Mouse (Mus musculus) ovary, adult 18-20 months (tissue): ENCODE results near the gene Lrcol1.
A peak's percentile ranks its signal among the peaks of the same experiment; 100 is the strongest.

Experiments used
- DNase-seq: peaks from one replicate; pipeline ENCODE4 v3.0.0; 2022; ENCODE audit warnings: low spot score, mixed read lengths

The Lrcol1 gene

DNA sequence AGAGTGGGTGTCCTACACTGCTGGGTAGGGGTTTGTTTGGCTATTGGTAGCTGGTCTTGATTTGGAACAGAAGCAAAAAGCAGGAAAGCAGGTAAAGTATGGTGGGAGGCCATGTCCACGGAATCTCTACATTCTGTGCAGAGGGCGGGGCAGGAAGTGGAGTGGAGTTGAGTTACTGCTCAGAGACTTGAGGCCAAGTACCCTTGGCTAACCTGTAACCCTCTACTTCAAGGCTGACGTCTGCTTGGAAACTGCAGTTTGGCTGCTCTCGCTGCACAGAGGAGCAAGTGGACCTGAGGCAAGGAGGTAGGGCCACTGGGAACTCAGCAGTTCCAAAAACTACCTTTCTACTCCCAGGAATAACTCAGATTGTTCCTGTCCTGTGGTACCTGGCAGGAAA, at the start of gene Lrcol1:
Gene Lrcol1, plus strand, starts transcription at position 207 of the 400 bp plus-strand sequence.
- no peak for DNase-seq

DNA sequence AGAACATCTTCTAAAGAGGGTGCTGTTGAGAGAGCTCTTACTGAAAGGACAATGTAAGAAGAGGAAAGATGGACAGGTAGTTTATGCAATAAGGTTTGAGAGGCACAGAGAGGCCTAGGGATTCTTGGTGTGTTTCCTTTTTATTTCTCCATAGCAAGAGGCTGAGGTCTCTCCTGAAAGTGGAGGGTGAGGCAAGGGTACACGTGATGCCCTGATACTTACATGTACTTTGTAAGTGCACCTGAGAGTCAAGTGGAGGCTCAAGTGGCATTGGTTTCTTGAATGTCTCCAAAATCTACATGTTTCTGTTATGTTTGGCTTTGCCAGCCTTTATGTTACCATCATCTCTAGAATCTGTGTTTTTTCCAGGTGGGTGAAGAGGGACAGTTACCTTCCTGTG, 47.9 kb upstream of the Lrcol1 start:
- DNase-seq, result no peak

DNA sequence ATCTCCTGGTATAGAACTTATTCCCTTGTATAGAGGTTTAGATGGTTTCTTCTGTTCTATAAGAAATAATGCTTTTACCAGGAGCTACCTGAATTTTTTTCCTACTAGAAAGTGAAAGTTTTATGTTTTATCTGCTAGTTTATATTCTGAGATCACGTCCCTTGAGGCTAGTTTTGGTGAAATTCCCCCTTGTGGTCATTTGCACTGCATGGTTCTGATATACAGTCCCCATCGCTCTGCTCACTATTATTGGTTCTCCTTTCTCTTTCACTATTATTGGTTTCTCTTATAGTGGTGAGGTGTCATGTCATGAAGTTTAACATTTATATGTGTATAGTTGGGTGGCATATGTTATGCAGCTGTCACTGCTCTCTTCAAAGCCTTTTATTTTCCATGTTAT, 43.9 kb upstream of the Lrcol1 start:
- DNase-seq, result no peak

DNA sequence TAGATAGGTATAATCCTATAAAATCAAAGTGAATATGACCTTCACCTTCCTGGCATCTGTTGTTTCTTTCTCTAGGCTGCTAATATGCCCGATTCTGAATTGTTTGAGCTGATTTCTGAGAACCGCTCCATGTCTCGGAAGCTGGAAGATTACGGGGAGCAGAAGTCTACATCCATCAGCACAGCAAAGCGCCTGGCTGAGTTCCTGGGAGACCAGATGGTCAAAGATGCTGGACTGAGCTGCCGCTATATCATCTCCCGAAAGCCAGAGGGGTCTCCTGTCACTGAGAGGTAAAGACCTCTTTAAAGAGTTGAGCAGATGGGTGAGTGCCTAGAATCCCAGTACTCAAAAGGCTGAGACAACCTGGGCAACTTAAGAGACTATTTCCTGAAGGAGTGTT, 35.7 kb upstream of the Lrcol1 start:
- DNase-seq, result no peak

DNA sequence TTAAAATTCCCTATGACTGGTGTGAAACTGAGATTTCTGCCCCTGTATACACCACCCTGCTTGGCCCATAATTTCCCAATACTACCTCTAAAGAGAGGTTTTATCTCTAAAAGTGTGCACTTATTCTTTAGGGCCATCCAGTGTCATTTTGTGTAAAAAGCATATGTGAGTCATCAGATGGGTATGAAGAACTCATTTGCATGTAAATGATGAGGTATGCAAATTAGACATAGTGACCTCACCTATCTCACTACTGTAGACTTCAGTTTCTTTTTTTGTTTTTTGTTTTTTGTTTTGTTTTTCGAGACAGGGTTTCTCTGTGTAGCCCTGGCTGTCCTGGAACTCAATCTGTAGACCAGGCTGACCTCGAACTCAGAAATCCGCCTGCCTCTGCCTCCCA, 31.4 kb upstream of the Lrcol1 start:
- no peak for DNase-seq

DNA sequence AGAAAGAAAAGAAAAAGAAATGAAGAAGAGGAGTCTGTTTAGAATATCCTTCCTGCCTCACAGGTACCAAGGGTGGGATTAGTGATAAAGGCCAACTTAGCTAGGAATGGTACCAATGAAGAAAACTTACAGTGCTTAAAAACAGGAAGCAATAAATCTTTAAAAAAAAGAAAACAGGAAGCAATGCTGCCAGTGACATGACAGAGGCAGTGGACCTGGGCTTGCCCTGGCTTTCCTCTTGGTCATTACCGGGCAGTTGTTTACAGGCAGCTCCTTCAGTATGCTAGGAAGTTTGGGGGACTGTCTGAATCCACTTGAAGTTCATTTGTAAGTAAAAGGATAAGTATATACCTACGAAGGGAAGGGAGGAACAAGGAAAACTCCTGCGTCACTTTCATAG, 14.0 kb upstream of the Lrcol1 start:
- DNase-seq, result no peak

DNA sequence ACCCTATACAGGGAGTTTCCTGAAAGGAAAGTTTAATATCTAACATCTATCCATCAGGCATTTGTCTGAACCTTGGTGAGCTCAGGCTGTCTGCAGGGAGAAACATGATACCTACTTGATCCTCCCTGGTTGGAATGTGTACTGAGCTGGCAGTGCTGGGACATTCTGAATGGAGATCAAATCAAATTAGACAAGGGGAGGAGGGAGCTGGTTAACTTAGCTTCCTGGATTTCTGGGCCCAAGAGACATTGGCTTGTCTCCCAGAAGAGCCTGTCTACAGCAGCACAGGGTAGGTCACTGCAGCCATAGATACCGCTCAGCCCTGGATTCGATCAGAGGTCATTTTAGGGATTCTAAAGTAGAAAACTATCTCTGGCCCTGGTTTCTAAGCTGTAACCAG, 5.7 kb upstream of the Lrcol1 start:
- no peak for DNase-seq

DNA sequence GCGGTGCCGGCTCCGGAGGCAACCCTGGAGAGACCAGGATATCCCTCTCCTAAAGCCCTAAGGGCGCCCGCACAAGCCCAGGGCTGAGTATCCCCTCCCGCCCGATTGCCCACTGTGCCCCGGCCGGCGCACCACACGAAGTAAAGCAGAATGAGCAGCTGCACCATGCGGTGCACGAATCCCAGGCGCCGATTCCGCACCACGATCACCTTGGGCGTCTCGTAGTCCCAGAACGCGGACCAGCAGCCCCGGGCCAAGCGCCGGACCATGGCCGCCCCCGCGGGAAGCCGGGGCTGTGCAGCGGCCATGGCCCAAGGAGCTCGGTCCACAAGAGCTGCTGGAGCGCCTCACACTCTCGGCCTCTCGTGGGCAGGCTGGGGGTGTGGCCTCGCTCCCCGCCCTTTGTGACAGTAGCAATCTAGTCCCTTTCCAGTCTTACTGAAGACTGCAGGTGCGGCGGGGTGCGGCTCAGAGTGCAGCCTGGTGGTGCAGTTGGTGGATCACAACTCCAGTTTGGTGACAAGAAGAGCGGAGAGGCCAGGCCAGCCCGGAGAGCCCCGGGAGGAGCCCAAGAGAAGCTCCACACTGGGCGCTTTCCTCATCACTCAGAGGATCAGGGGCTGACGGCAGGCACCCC, 1.8 kb upstream of the Lrcol1 start, which contains the start of gene P2rx2:
Gene P2rx2, minus strand, starts transcription at position 565 of the 637 bp plus-strand sequence.
- DNase-seq, result peak; percentile 23

DNA sequence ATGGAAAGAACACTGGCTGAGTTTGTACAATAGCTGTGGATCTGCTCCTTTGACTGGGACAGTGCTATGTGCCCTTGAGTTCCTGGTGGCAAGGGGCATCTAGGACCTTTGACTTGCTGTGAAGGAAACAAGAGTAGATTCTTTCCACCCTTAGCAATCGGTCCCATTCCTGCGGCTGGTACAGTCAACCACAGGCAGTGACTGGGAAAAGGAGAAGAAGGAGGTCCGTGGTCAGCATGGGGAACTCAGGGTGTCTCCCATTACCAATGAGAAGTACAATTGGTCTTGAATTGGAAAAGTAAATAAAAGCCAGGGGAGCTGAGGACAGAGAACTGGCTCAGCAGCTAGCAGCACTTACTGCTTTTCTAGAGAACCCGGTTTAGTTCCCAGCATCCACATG, 1.0 kb downstream of the Lrcol1 start:
- no peak for DNase-seq

DNA sequence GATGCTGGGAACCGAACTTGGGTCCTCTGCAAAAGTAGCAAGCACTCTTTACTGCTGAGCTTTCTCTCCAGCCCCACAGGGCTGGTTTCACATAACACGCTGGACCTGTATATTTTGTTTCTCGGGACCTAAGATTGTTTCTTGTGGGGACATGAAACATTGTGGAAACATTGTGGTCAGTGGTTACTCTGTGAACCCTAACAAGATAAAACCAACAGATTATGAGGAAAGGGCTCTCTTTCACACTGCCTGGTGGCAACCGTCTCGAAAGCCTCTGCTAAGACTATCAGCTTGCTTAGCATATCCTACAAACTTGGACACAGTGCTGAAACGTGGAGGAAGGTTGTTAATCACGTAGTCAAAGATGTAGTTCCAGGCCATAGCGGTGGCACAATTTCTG, 2.5 kb downstream of the Lrcol1 start:
- no peak for DNase-seq

DNA sequence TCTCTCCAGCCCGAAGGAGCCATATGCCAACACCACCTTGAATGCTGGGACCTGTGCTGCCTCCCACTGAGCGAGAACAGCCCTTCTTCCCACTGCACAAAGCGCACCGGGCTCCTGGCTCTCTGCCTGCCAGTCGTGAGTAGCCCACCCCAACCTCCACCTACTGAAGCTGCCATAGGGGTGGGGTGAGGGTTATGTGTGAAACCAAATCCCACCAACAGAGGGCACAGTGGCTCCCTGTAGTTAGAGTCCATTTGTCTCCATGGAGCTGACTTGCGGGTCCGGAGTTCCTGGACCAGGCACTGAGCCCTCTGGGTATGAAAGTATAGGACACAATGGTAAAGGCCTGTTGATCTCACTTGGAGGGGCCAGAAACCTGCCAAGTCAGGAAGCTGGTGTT, 10.2 kb downstream of the Lrcol1 start:
- no peak for DNase-seq

DNA sequence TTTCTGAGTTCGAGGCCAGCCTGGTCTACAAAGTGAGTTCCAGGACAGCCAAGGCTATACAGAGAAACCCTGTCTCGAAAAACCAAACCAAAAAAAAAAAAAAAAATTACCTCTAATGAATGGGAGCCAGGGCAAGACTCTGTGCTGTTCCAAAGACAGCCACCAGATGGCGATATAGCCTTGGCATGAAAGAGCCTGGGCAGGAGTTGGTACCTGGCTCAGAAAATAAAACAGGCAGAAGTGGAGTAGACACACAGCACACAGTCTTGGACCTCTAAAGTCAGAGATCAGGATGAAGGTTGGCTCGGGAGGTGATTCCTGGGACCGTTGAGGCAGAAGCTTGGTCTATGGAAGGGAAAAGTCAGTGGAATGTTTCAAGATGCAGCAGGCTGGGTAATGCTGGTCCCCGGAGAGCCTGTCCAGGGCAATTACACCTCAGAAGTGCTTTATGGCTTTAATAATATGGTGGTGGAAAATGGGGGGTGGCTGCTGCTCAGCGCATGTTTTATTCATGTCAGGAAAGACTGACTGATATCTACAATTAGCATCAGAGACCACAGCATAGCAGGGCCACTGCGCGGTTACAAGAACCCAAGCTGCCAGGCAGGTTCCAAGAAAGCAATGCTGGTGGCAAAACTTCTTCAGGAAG, 13.1 kb downstream of the Lrcol1 start:
- DNase-seq, result peak; percentile 31

DNA sequence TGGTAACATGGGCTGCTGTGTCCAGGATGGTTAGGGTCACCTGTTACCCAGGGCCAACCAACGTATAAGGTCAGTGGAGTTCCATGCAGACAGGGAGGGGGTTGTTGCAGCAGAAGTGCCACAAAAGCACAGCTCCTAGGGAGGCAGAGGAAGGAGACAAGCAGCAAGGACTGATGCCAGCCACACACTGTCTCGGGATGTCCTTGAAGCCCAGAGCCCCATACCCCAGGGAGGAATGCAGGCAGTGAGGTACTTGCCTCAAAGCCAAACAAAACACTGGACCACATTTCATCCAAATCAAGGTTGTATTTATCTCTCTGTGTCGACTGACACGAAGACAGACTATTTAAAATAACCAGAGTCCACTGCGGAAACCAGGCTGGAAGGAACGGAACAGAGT, 16.9 kb downstream of the Lrcol1 start:
- peak; percentile 52 for DNase-seq

DNA sequence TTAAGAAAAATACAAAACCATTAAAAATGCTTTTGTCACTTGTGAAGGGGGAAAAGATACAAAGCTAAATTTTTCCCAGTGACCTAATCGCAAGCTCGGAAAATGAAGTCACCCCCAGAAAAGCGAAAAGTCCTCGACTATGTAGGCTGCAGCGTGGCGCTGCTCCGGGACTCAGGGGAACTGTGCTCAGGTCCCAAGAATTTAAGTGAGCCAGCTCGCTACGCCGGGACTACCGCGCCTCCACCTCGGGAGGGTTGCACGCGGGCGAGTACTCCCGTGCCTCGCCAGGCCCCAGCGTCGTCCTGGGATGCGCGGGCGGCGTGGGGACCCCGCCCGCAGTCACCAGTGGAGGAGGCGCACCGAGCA, 18.3 kb downstream of the Lrcol1 start:
- no peak for DNase-seq

DNA sequence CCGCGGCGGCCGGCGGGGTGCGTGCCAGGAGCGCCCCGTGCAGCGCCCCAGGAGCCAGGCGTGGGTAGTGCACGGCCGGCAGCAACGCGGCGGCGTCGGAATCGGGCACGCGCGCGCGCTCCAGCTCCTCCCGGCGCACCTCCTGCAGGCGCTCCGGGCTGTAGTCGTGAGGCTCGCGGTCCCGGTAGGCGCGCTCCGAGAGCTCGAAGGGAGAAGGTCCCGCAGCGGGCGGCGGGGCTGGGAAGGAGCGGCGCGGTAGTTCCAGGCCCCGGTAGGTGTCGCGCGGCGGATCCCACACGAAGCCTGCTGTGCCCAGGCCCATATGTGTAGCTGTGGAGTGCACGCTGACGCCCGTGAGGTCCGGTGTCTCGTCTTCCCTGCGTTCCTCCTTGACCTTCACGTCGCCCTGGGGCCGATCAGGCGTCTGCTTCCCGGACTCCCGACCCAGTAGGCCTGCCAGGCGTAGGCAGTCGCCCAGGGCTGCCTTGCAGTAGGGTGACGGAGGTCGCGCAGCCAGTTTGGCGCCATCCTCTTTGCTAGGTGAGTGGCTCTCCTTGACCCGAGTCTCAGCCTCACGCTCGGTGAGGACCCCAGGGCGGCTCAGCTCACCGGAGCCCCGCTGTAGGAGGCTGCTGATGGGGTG, 18.8 kb downstream of the Lrcol1 start:
- peak; percentile 37 for DNase-seq

DNA sequence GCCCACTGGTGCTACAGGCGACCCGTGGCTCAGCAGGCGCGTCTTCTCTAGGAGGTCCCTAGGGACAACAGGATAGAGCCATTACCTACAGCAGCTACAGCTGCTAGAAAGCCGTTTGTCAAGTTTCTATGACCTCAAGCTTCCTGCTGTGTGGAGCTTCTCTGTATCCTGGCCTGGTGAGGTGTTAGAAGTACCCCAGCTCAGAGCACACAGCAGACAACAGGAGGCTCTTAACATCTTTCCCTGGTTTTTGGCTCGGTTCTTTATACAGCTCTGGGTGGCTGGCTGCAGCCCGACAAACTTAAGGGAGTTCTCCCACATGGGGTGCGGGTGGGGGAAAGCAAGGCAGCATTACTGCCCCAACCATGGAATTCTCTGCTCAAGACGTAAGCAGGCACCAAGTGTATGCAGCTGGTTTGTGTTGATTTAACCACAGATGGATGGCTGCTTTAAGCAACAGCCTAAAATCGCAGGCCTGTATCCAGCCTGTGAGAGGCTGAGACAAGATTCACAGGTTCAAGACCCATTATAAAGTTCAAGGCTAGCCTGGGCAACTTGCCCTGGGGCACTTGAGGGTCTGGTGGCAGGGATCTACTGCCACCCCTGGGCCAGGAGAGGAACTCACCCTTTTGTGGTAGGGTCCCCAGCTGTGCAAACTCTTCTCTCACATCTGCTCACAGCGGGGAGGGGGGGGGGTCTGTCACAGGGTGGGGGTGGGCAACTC, 19.5 kb downstream of the Lrcol1 start:
- no peak for DNase-seq

DNA sequence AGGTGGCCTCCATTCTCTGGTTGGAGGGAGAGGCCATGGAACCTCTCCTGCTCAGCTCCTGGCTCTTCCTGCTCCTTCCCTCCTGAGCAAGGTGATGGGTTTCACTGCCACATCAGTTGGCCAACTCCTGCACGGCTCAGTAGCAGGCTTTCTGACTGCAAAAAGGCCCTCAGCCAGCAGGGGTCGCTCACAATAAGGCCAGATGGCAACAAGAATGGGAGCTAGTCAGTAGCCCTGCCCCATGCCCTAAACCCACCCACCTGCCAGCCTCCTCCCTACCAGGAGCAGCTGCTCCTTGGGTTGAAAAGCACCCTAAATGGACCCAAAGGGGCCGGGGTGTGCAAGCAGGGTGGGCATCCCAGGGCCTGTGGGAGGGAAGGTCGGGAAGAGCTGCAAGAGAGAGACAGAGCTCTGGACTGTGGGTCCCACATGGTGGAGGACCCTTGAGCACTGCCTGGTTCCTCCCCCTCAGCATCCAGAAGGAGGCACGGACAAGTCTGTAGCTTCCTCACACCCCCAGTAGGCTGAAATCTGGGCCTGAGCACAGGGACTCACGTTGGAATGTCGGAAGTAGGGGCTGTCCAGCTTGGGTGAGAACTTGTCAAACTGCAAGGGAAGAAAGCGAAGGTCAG, 32.4 kb downstream of the Lrcol1 start:
- peak; percentile 30 for DNase-seq

DNA sequence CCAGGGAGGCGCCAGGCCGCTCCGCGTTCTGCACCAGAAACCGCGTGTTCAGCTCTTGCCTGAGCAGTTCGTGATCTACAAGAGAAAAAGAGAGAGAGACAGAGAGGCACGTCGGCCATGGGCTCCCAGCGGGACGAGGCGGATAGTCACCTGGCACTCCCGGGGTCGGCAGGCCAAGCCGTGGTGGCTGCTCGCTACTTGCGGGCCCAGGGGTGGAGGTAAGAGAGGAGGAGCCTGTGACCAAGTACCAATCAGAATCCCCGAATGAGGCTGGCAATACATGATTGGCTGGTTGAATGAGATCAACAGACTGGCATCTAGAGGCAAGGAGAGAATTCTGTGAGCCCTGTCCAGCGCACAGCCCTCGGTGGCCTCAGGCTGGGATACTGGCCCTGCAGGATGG, 33.7 kb downstream of the Lrcol1 start:
- no peak for DNase-seq

DNA sequence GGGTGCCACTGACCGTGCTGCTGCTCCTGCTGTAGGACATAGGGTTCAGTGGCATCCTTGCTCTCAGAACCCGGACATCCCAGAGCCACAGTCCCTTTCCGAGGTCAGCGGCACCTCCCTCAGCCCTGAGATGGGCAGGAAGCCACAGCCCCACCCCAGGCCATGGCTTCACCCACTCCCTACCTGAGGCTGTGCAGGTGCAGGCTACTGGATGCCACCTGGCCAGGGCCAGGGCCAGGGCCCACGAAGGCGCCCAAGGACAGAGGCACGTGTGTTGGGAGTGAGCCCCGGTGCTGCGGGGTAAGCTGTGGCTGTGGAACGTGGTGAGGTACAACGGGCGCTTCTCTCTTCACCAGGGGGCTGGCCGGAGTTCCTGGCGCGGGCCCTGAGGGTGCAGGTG, 34.6 kb downstream of the Lrcol1 start:
- DNase-seq, result no peak

DNA sequence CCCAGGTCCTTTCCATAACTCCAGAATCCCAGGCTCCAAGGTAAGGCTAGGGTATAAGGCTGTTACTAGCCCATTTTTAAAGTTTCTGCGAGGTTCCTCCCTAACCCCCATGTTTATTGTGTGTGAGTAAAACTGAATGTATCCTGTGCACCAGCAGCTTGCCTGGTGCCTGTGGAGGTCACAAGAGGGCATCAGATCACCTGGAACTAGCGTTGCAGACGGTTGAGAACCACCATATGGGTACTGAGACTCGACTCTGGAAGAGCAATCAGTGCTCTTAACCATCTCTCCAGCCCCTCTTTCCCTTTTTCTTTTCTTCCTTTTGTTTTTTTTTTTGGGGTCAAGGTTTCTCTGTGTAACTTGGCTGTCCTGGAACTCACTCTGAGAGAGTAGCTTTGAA, 35.3 kb downstream of the Lrcol1 start:
- DNase-seq, result no peak

DNA sequence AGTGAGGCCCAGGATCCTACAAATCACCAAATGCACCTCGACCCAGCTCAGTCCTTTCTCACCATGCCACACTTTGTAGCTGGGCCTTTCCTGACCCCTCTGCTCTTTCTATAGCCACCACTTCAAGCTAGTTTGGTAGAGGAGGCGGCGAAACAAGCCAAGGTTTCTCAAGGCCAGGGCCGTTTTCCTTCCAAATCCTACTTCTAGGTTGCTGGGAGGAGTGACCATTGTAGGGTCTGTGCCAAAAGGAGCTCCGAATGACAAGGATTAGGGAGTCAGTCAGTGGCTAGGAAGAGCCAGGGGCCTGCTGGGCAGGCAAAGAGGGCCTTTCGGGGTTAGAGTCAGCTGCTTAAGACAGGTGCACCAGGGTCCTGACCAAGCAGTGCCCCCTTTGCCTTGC, 40.0 kb downstream of the Lrcol1 start:
- no peak for DNase-seq

DNA sequence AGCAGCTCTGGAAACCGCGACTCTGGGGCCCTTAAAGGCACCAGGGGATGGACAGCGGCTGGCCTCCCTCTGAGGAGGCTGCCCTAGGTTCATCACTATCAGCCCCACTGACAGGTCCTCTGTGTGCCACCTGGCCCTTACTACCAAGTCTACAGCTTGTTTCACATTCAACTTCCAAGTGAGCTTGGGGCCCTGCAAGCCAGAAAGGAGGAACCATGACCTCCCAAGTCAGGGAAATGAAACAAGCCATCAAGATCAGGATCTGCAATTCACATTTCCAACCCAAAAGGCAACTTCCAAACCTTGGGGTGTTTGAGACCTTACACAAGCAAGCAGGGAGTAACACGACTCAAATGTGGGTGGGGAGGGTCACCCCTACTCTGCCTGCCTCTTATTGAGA, 40.7 kb downstream of the Lrcol1 start:
- DNase-seq, result no peak
